ENCODE assay signal across 25 mouse cellular contexts in the genomic region with DNA sequence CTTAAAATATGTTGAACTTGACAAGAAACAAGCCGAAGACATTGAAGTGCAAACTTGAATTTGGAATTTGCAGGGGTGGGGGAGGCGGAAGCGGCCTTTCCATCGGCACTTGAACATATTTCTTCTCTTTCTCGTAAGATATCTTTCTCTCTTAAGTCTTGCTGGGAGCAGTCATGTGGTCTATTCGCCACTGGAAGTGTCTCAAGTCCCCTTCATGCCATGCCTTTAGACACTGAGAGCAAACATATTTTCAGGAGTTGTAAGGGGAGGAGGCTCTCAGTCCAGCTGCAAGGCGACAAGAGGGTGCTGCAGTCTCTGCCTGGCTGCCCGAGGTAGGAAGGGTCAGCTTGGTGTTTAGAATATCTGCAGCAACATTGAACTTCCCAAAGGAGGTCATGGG.
DNase-seq lines count a peak whose midpoint lies in the region; ATAC-seq and TF ChIP-seq lines count a peak whose summit lies in the region.
"Had no signal": no experiment of that assay in that cellular context is flagged by ENCODE, and none has a peak within 500 bp of the region (broad histone marks: within the 10 kb centered on the region; RNA-seq: fewer than 3 reads in every experiment).

No protein-coding gene starts in this region.

- H3K4me3 ChIP-seq in stomach, embryonic 15.5 days (replicated peaks), result no peak overlapping the region
- no peak overlapping the region for H3K4me3 ChIP-seq in stomach, postnatal 0 days (ENCODE audit: low read depth, low read length)
- no peak overlapping the region for H3K4me3 ChIP-seq in lung, embryonic 15.5 days
- H3K4me3 ChIP-seq: embryonic facial prominence, embryonic 15.5 days; erythroblast, embryonic 14.5 days; forebrain, embryonic 10.5 days; heart, embryonic 10.5 days; heart, embryonic 15.5 days; hindbrain, embryonic 13.5 days had no signal

- H3K36me3 ChIP-seq in stomach, embryonic 15.5 days, result no peaks in the 10 kb centered on the region
- no peaks in the 10 kb centered on the region for H3K36me3 ChIP-seq in stomach, postnatal 0 days (ENCODE audit: control insufficient read depth, insufficient read depth, low read length)
- no peaks in the 10 kb centered on the region for H3K36me3 ChIP-seq in lung, embryonic 15.5 days
- H3K36me3 ChIP-seq: embryonic facial prominence, embryonic 15.5 days; forebrain, embryonic 10.5 days; heart, embryonic 10.5 days; heart, embryonic 15.5 days; hindbrain, embryonic 13.5 days had no signal

- H3K9me3 ChIP-seq in stomach, embryonic 15.5 days, result no peaks in the 10 kb centered on the region
- no peaks in the 10 kb centered on the region for H3K9me3 ChIP-seq in stomach, postnatal 0 days (ENCODE audit: control insufficient read depth, low read length)
- H3K9me3 ChIP-seq in lung, embryonic 15.5 days, result no peaks in the 10 kb centered on the region
- H3K9me3 ChIP-seq: embryonic facial prominence, embryonic 15.5 days; forebrain, embryonic 10.5 days; heart, embryonic 10.5 days; heart, embryonic 15.5 days; hindbrain, embryonic 13.5 days had no signal

- WGBS in stomach, embryonic 15.5 days, result 62% methylated on average over 8 of the region's 8 CpGs
- 64% methylated on average over 8 of the region's 8 CpGs for WGBS in stomach, postnatal 0 days
- WGBS in lung, embryonic 15.5 days, result 32% methylated on average over 8 of the region's 8 CpGs

- DNase-seq in stomach, postnatal 0 days (ENCODE audit: low spot score), result no peak
- peak; percentile 47 for DNase-seq in lung, postnatal 14 days
- no peak for DNase-seq in adrenal gland, postnatal 14 days
- DNase-seq in layer of hippocampus, postnatal 10 days (ENCODE audit: low spot score in 2 of 2), result no peak
- DNase-seq in right cerebral cortex, postnatal 25 days, result no peak
- DNase-seq: adrenal gland, adult 2 months; adrenal gland, postnatal 36 days; cerebellum, adult 2 months; cerebellum, postnatal 10 days; embryo, embryonic 11 days; gastrocnemius, postnatal 36 days; heart, adult 18-20 months; heart, postnatal 14 days had no signal

- H3K4me2 ChIP-seq in stomach, embryonic 15.5 days, result peak overlapping the region; percentile 3; the same call in 1 of the 2 replicates
- H3K4me2 ChIP-seq in stomach, postnatal 0 days (replicated peaks; ENCODE audit: low read depth), result no peak overlapping the region
- no peak overlapping the region for H3K4me2 ChIP-seq in lung, embryonic 15.5 days
- H3K4me2 ChIP-seq: embryonic facial prominence, embryonic 15.5 days; heart, embryonic 15.5 days; hindbrain, embryonic 13.5 days had no signal

- no peak for TF ChIP-seq CTCF in stomach, postnatal 0 days (IDR thresholded peaks at IDR 0.05; ENCODE audit: low read depth)

- H3K9ac ChIP-seq in stomach, embryonic 15.5 days, result no peak overlapping the region
- no peak overlapping the region for H3K9ac ChIP-seq in stomach, postnatal 0 days (ENCODE audit: low read length)
- no peak overlapping the region for H3K9ac ChIP-seq in lung, embryonic 15.5 days
- H3K9ac ChIP-seq: embryonic facial prominence, embryonic 15.5 days; heart, embryonic 15.5 days; hindbrain, embryonic 13.5 days had no signal

- no peak for TF ChIP-seq EP300 in stomach, postnatal 0 days (optimal IDR thresholded peaks at IDR 0.05)

- no peaks in the 10 kb centered on the region for H3K27me3 ChIP-seq in stomach, embryonic 15.5 days (replicated peaks)
- no peaks in the 10 kb centered on the region for H3K27me3 ChIP-seq in stomach, postnatal 0 days (ENCODE audit: control insufficient read depth, insufficient read depth, low read length)
- no peaks in the 10 kb centered on the region for H3K27me3 ChIP-seq in lung, embryonic 15.5 days
- H3K27me3 ChIP-seq: CH12.LX; embryonic facial prominence, embryonic 15.5 days; heart, embryonic 15.5 days; Patski had no signal

- peaks cover 19% of the 10 kb centered on the region for H3K4me1 ChIP-seq in stomach, embryonic 15.5 days
- no peaks in the 10 kb centered on the region for H3K4me1 ChIP-seq in stomach, postnatal 0 days (replicated peaks; ENCODE audit: control insufficient read depth, insufficient read depth)
- H3K4me1 ChIP-seq in lung, embryonic 15.5 days, result peaks cover 52% of the 10 kb centered on the region

- no peak for ATAC-seq in stomach, embryonic 15.5 days (ENCODE audit: insufficient read depth, low FRiP score, low read depth)
- no peak for ATAC-seq in stomach, postnatal 0 days (ENCODE audit: low FRiP score, low TSS enrichment)
- peak; percentile 58 for ATAC-seq in lung, embryonic 15.5 days (ENCODE audit: borderline replicate concordance, extremely low read depth, low FRiP score, low TSS enrichment)
- ATAC-seq: activated CD4-positive, CD25-positive, alpha-beta regulatory T cell, adult 4 months; forebrain, embryonic 14.5 days; Patski had no signal

- H3K27ac ChIP-seq in stomach, embryonic 15.5 days, result no peak overlapping the region
- no peak overlapping the region for H3K27ac ChIP-seq in stomach, postnatal 0 days (replicated peaks)
- H3K27ac ChIP-seq in lung, embryonic 15.5 days, result peak overlapping the region; percentile 83
- H3K27ac ChIP-seq: embryonic facial prominence, embryonic 15.5 days; heart, embryonic 10.5 days; heart, embryonic 15.5 days; hindbrain, embryonic 13.5 days had no signal
